ENCODE assay signal across 10 mouse cellular contexts in the genomic region with DNA sequence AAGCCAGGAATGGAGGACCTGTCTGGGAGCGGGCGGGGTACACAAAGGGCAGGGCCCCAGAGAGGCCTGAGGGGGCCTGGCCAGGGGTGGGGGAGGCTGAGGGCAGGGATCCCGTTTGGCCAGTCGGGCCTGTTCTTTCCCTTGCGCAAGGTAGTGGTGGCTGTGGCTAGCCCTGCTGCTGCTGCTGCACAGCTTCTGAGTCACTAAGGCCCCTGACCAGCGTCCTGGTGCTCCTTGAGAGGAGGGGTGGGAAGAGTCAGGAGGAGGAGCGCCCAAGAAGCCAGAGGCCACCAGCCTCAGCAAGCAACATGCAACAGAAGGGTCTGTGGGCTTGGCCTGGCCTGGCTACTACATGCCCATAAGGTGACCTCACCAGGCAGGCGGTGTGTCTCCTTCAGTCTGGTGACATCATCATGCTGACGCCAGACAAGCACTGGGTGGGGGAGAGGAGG. TPM values are rescaled to one million over a fixed set of nuclear protein-coding genes. Genes with fewer than 3 reads are reported as not detected.
A peak's percentile ranks its signal among the peaks of the same experiment; 100 is the strongest.
DNase-seq lines count a peak whose midpoint lies in the region; ATAC-seq and TF ChIP-seq lines count a peak whose summit lies in the region.
"Had no signal": no experiment of that assay in that cellular context is flagged by ENCODE, and none has a peak within 500 bp of the region (broad histone marks: within the 10 kb centered on the region; RNA-seq: fewer than 3 reads in every experiment).

No protein-coding gene starts in this region.

- H3K9me3 ChIP-seq in kidney, postnatal 0 days (replicated peaks; ENCODE audit: low read length), result no peaks in the 10 kb centered on the region
- no peaks in the 10 kb centered on the region for H3K9me3 ChIP-seq in embryonic facial prominence, embryonic 10.5 days
- H3K9me3 ChIP-seq in lung, embryonic 15.5 days, result no peaks in the 10 kb centered on the region
- H3K9me3 ChIP-seq: hindbrain, embryonic 15.5 days had no signal

- no peak overlapping the region for H3K4me2 ChIP-seq in kidney, postnatal 0 days (ENCODE audit: low read length)
- H3K4me2 ChIP-seq in lung, embryonic 15.5 days, result no peak overlapping the region
- H3K4me2 ChIP-seq: hindbrain, embryonic 15.5 days had no signal

- no peak overlapping the region for H3K9ac ChIP-seq in kidney, postnatal 0 days (ENCODE audit: low read depth, low read length)
- no peak overlapping the region for H3K9ac ChIP-seq in lung, embryonic 15.5 days
- H3K9ac ChIP-seq: hindbrain, embryonic 15.5 days had no signal

- H3K36me3 ChIP-seq in kidney, postnatal 0 days (ENCODE audit: insufficient read depth, low read length), result no peaks in the 10 kb centered on the region
- no peaks in the 10 kb centered on the region for H3K36me3 ChIP-seq in embryonic facial prominence, embryonic 10.5 days (replicated peaks)
- no peaks in the 10 kb centered on the region for H3K36me3 ChIP-seq in lung, embryonic 15.5 days
- H3K36me3 ChIP-seq: hindbrain, embryonic 15.5 days had no signal

- no peak for TF ChIP-seq CTCF in kidney, postnatal 0 days (IDR thresholded peaks at IDR 0.05; ENCODE audit: low read depth)

- peaks cover 7% of the 10 kb centered on the region for H3K4me1 ChIP-seq in kidney, postnatal 0 days (replicated peaks; ENCODE audit: insufficient read depth, low read length)
- H3K4me1 ChIP-seq in embryonic facial prominence, embryonic 10.5 days, result peaks cover 48% of the 10 kb centered on the region
- peaks cover 36% of the 10 kb centered on the region for H3K4me1 ChIP-seq in lung, embryonic 15.5 days

- no peak overlapping the region for H3K4me3 ChIP-seq in kidney, postnatal 0 days (replicated peaks; ENCODE audit: low read depth, low read length)
- H3K4me3 ChIP-seq in embryonic facial prominence, embryonic 10.5 days, result peak overlapping the region; percentile 8; the same call in 1 of the 2 replicates
- no peak overlapping the region for H3K4me3 ChIP-seq in lung, embryonic 15.5 days
- H3K4me3 ChIP-seq: hindbrain, embryonic 15.5 days had no signal

- ATAC-seq in kidney, postnatal 0 days (replicated peaks; ENCODE audit: low FRiP score, low read depth), result peak; percentile 30; the same call in 1 of the 2 replicates
- ATAC-seq in lung, embryonic 15.5 days (ENCODE audit: borderline replicate concordance, extremely low read depth, low FRiP score, low TSS enrichment), result peak; percentile 48

- peaks cover 3% of the 10 kb centered on the region; the same call in 1 of the 2 replicates for H3K27me3 ChIP-seq in kidney, postnatal 0 days (ENCODE audit: insufficient read depth, low read length)
- H3K27me3 ChIP-seq in embryonic facial prominence, embryonic 10.5 days (replicated peaks; ENCODE audit: low read depth, poor library complexity, severe bottlenecking), result peaks cover 35% of the 10 kb centered on the region
- peaks cover 16% of the 10 kb centered on the region for H3K27me3 ChIP-seq in lung, embryonic 15.5 days

- 42% methylated on average over 9 of the region's 9 CpGs for WGBS in kidney, postnatal 0 days
- 37% methylated on average over 9 of the region's 9 CpGs for WGBS in embryonic facial prominence, embryonic 10.5 days
- WGBS in lung, embryonic 15.5 days, result 33% methylated on average over 9 of the region's 9 CpGs

- H3K27ac ChIP-seq in kidney, postnatal 0 days, result no peak overlapping the region
- 0 out of 2 replicates have a peak overlapping the region, but pooled peaks have one; percentile 44 for H3K27ac ChIP-seq in embryonic facial prominence, embryonic 10.5 days (replicated peaks)
- H3K27ac ChIP-seq in lung, embryonic 15.5 days, result peak overlapping the region; percentile 20
- H3K27ac ChIP-seq: hindbrain, embryonic 15.5 days had no signal

- DNase-seq in kidney, postnatal 0 days (ENCODE audit: low spot score), result no peak
- no peak for DNase-seq in kidney, postnatal 25 days
- DNase-seq in embryonic facial prominence, embryonic 10.5 days (ENCODE audit: low spot score), result peak; percentile 47
- peak; percentile 80 to 91 for DNase-seq in urinary bladder, adult 18-20 months (ENCODE audit: low spot score in 2 of 2)
- DNase-seq in adrenal gland, postnatal 4 days (ENCODE audit: low spot score in 2 of 2), result no peak
- no peak for DNase-seq in frontal cortex, adult 2 months (ENCODE audit: extremely low spot score in 1 of 2, low spot score in 1 of 2)
- DNase-seq in frontal cortex, postnatal 25 days (ENCODE audit: low spot score in 2 of 2), result no peak
- DNase-seq: thymus, adult 2 months had no signal

RNA-seq across cellular contexts. Expression of gene Nectin4, which starts 5.8 kb away (rescaled TPM):
- polyA plus RNA-seq in kidney, postnatal 0 days (2015; fragmentation: Nextera tagmentation; extraction: Ambion mirVana), result 3.7 and 3.8 TPM in 2 replicates
- polyA plus RNA-seq in embryonic facial prominence, embryonic 10.5 days (2016; fragmentation: Nextera tagmentation; extraction: Ambion mirVana), result 2.6 and 4.6 TPM in 2 replicates
- 5.1 and 7.3 TPM in 2 replicates for polyA plus RNA-seq in lung, embryonic 15.5 days (2015; fragmentation: Nextera tagmentation; extraction: Ambion mirVana)
- under 1 TPM; 0.34 to 0.59 TPM for total RNA-seq in adrenal gland, postnatal 4 days (2021)
- 2.6 and 3.1 TPM in 2 replicates for polyA plus RNA-seq in frontal cortex, adult 2 months (2012; rRNA removed)

RNA-seq across cellular contexts. Expression of gene Arhgap30, which starts 13.1 kb away (rescaled TPM):
- polyA plus RNA-seq in kidney, postnatal 0 days (2015; fragmentation: Nextera tagmentation; extraction: Ambion mirVana), result 0.83 and 0.99 TPM in 2 replicates
- polyA plus RNA-seq in embryonic facial prominence, embryonic 10.5 days (2016; fragmentation: Nextera tagmentation; extraction: Ambion mirVana), result 0.65 and 0.72 TPM in 2 replicates
- 2.2 and 3.4 TPM in 2 replicates for polyA plus RNA-seq in lung, embryonic 15.5 days (2015; fragmentation: Nextera tagmentation; extraction: Ambion mirVana)
- total RNA-seq in adrenal gland, postnatal 4 days (2021), result 1 to 10 TPM; 3.2 to 4.7 TPM
- polyA plus RNA-seq in frontal cortex, adult 2 months (2012; rRNA removed), result 1.4 and 1.8 TPM in 2 replicates

RNA-seq across cellular contexts. Expression of gene Klhdc9, which starts 15.1 kb away (rescaled TPM):
- polyA plus RNA-seq in kidney, postnatal 0 days (2015; fragmentation: Nextera tagmentation; extraction: Ambion mirVana), result 5.7 and 6.4 TPM in 2 replicates
- 1.2 and 1.6 TPM in 2 replicates for polyA plus RNA-seq in embryonic facial prominence, embryonic 10.5 days (2016; fragmentation: Nextera tagmentation; extraction: Ambion mirVana)
- polyA plus RNA-seq in lung, embryonic 15.5 days (2015; fragmentation: Nextera tagmentation; extraction: Ambion mirVana), result 2.1 and 2.6 TPM in 2 replicates
- 1 to 10 TPM; 6.2 to 6.8 TPM for total RNA-seq in adrenal gland, postnatal 4 days (2021)
- polyA plus RNA-seq in frontal cortex, adult 2 months (2012; rRNA removed), result 7.9 and 9.0 TPM in 2 replicates

RNA-seq across cellular contexts. Expression of gene Pfdn2, which starts 30.2 kb away (rescaled TPM):
- polyA plus RNA-seq in kidney, postnatal 0 days (2015; fragmentation: Nextera tagmentation; extraction: Ambion mirVana), result 92.1 and 105 TPM in 2 replicates
- 156 TPM in 2 replicates for polyA plus RNA-seq in embryonic facial prominence, embryonic 10.5 days (2016; fragmentation: Nextera tagmentation; extraction: Ambion mirVana)
- 83.8 and 91.3 TPM in 2 replicates for polyA plus RNA-seq in lung, embryonic 15.5 days (2015; fragmentation: Nextera tagmentation; extraction: Ambion mirVana)
- total RNA-seq in adrenal gland, postnatal 4 days (2021), result 100 to 1,000 TPM; 120 to 125 TPM
- 137 and 151 TPM in 2 replicates for polyA plus RNA-seq in frontal cortex, adult 2 months (2012; rRNA removed)

RNA-seq across cellular contexts. Expression of gene Nit1, which starts 30.2 kb away (rescaled TPM):
- polyA plus RNA-seq in kidney, postnatal 0 days (2015; fragmentation: Nextera tagmentation; extraction: Ambion mirVana), result 59.8 and 64.4 TPM in 2 replicates
- polyA plus RNA-seq in embryonic facial prominence, embryonic 10.5 days (2016; fragmentation: Nextera tagmentation; extraction: Ambion mirVana), result 33.6 and 36.8 TPM in 2 replicates
- 38.3 and 42.6 TPM in 2 replicates for polyA plus RNA-seq in lung, embryonic 15.5 days (2015; fragmentation: Nextera tagmentation; extraction: Ambion mirVana)
- 10 to 100 TPM; 62.0 to 68.3 TPM for total RNA-seq in adrenal gland, postnatal 4 days (2021)
- 68.2 and 71.3 TPM in 2 replicates for polyA plus RNA-seq in frontal cortex, adult 2 months (2012; rRNA removed)

Comparison
In these comparisons a context has a peak if more than half of its experiments do, and no peak if none do; other contexts are left out.
1. DNase-seq: peak in embryonic facial prominence, embryonic 10.5 days (single experiment) and urinary bladder, adult 18-20 months (2 of 2); none in kidney, postnatal 0 days (single experiment), kidney, postnatal 25 days (0 of 2), adrenal gland, postnatal 4 days (0 of 2), frontal cortex, adult 2 months (0 of 2) and frontal cortex, postnatal 25 days (0 of 2).